Mouse (Mus musculus) ovary, postnatal 10 days (tissue): ENCODE measurements around the gene Lgals7.

ENCODE experiments used
- DNase-seq: peaks from one replicate; pipeline ENCODE4 v3.0.0; 2022; ENCODE audit warnings: low spot score

The Lgals7 gene

GRCm38 (mm10) chr7:28863540-28863939 is at the start of gene Lgals7:
TSS of gene Lgals7 (plus strand) at chr7:28863853.
- no peak for DNase-seq

DNA sequence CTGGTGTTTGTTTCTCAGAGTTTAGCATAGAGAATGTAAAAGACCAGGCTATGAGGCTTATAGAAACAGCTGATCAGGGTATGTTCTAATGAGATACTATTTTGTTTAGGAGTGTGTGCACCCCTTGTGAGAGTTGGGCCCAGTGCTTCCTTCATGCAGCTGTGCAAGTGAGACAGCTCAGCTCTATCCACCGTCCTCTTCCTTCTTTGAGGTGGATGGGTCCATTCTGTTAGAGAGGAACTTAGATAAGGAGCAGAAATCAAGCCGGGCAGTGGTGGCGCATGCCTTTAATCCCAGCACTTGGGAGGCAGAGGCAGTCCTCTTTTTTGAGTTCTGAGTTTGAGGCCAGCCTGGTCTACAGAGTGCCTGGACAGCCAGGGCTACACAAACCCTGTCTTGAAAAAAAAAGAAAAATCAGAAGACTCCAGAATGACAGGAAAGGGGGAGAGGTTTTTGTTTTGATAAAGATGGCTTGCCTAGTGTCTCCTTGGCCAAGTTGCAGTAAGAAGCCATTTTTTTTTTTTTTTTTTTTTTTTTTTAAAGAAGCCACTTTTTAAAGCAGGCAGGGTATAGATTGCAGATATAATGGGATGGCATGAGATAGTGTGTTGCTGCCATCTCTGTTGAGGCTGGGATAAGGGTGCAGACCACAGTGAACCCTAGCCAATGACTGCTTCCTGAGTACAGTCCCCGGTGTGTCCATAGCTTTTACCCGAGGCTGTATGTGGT is 49.2 kb upstream of the Lgals7 start:
- no peak for DNase-seq

GRCm38 (mm10) chr7:28815230-28815629 is 48.4 kb upstream of the Lgals7 start:
- DNase-seq = no peak

GRCm38 (mm10) chr7:28816201-28816600 is 47.5 kb upstream of the Lgals7 start:
- no peak for DNase-seq

- no peak for DNase-seq
Measured at GRCm38 (mm10) chr7:28816920-28817319, 46.7 kb upstream of the Lgals7 start.

- no peak for DNase-seq
Measured at GRCm38 (mm10) chr7:28817524-28817923, 46.1 kb upstream of the Lgals7 start.

DNA sequence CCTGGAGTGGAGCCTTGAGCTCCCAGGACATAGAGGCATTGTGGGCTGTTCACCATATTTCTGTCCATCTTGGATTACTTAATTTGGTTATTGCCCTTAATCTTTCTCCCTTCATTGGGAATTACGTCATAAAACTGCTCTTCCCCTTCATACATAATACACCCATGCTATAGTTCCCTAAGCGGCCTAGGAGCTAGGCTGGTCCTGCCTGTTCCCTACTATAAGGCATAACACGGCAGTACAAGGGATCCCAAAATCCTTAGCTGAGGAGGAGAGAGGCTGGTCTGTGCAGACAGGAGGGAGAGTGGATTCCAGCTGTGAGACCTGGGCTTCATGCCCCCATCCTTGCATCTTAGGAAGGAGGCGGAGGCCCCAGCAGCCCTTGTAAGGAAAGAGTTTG is 45.7 kb upstream of the Lgals7 start:
- no peak for DNase-seq

- DNase-seq = no peak
Measured at GRCm38 (mm10) chr7:28818436-28818835, 45.2 kb upstream of the Lgals7 start.

DNA sequence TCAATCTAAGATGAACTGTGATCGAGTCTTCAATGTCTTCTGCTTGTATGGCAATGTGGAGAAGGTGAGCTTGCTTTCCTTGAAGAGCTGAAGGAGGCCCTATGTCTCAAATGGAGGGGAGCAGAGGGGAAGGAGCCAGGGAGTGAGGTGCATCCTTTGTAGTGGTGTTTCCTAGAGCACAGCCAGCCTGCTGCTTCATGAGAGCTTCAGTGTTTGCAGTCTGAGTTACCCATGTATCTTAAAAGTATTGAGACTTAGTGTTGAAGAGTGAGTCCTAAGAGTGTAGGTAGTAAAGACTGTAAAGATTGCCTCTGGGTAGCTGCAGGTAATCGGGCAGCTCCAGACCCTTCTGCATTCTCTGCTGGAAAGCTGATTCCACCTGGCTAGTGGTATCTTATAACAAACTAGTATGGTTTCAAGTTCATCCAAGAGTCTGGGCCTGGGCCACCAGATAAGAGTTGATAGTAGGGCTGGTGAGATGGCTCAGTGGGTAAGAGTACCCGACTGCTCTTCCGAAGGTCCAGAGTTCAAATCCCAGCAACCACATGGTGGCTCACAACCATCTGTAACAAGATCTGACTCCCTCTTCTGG is 44.7 kb upstream of the Lgals7 start:
- no peak for DNase-seq

DNA sequence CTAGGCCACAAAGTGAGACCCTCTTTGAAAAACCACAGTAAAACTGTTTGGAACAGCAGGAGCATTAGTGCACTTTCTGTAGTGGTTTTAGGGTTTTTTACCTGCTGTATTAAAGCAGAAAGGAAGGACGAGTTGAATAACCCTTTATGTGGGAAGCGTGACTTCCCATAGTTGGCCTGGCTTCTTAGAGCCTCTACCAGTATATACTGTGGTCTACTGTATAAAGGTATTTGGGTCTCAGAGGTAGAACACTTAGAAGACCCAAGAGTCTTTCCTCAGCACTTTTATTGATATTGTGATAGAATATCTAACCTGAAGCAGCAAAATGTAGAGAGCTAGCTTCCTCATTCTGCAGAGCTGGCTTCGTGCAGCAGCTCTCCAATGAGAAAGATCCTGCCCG is 44.1 kb upstream of the Lgals7 start:
- DNase-seq = no peak

DNA sequence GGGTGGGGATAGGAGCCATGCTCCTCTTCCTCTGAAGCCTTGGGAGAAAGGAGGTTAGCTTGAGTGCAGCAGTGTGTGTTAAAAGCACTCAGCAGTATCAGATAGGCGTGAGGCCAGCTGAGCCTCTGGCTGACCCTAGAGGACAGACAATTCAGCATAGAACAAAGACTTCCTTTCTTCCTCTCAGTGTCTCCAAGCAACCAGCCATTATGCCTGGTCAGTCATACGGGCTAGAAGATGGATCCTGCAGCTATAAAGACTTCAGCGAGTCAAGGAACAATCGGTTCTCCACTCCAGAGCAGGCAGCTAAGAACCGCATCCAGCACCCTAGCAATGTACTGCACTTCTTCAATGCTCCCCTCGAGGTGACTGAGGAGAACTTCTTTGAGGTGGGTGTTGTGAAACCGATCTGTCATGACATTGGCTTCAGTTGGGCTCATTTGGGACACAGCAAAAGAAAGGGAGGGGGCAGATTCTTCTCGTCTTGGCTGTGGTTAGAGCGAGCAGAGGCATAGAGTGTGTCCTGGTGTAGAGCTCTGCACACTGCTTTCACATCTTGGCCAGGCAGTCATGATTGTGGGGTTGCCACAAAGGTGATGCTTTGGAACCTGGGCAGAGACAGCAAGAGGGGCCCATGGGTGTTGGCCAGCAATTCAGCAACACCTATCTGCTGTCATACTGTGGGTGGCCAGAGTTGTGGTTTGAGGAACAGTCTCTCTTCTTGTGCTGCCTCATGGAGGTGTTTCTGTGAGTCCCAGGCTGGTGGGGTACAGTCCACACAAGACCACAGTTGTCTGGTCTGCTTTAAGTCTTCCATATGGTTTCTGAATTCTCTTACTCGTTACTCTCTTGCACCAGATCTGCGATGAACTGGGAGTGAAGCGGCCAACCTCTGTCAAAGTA is 43.0 kb upstream of the Lgals7 start:
- no peak for DNase-seq

- no peak for DNase-seq
Measured at GRCm38 (mm10) chr7:28821261-28821831, 42.3 kb upstream of the Lgals7 start.

DNA sequence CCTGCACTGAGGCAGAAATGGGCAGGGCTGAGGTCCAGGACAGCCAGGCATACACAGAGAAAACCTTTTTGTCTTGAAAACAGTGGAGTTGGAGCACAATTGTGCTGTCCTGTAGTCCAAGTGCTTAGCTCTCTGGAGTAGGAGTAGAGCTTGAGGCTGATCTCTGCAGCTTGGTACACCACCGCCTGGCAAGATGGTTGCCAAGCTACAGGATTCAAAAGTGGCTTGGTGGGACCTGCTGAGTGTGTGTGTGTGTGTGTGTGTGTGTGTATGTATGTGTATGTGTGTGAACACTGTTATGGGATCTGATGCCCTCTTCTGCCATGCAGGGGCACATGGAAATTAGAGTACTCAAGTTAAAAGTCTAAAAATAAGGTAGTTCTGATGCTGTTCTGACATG is 41.1 kb upstream of the Lgals7 start:
- DNase-seq = no peak

DNA sequence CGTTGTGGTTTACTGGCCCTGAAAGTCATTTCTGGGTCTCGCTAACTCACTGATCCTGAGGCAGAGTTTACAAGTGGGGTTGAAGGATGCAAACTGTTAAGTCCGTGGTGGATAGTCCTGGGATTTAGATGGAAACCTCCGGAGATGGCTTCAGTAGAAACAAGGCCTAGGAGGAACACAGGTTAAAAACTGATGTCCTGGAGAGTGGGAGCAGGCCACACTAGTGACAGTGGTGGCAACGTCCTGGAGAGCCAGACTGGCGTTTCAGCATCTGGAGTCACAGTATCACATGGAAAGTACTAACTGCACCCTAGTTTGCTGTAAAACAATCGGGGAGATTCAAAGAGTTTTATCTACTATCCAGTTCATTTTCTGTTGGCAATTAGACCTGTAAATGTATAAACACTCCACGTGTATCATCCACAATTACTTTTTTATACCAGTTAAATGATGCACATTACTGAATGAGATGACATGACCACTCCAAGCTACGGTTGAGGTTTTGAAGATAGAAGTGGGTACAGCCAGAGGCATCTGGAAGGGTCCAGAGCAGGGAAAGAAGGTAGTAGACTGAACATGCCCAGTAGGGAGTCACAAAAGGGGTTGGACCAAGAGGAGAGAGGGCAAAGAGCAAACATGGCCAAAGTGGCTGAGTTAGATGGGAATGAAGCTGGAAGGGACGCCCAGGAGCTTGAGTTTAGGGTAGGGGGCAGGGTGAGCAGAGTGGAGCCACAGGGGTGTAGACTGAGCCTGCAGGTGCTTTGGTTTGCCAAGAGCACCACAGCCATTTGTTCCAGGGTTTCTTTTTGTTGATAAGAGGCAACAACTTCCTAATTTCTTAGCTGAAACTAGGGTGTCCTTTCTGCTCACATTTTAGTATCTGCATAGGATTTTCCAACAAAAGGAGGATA is 40.4 kb upstream of the Lgals7 start:
- DNase-seq = no peak

- no peak for DNase-seq
Measured at GRCm38 (mm10) chr7:28823932-28824331, 39.7 kb upstream of the Lgals7 start.

GRCm38 (mm10) chr7:28824941-28825685 is 38.5 kb upstream of the Lgals7 start, which contains the start of gene Ech1:
TSS of gene Ech1 (plus strand) at chr7:28825217.
- peak; percentile 81 for DNase-seq

GRCm38 (mm10) chr7:28825686-28826401 is 37.8 kb upstream of the Lgals7 start:
- DNase-seq = no peak

- DNase-seq = no peak
Measured at GRCm38 (mm10) chr7:28826402-28826772, 37.3 kb upstream of the Lgals7 start.

DNA sequence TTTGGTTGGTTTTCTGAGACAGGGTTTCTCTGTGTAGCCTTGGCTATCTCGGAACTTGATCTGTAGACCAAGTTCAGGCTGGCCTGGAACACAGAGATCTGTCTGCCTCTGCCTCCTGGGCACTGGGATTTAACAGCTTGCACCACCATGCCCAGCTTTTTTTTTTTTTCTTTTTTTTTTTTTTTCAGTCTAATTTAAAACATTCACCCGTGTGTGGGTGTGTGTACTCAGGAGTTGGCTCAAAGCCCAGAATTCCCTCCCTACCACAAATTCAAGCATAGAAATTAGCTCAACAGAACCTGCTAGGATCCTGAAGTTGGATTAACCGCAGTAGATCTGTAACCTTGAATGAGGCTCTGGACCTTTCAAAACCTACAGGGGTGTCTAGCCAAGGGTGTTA is 36.3 kb upstream of the Lgals7 start:
- no peak for DNase-seq

DNA sequence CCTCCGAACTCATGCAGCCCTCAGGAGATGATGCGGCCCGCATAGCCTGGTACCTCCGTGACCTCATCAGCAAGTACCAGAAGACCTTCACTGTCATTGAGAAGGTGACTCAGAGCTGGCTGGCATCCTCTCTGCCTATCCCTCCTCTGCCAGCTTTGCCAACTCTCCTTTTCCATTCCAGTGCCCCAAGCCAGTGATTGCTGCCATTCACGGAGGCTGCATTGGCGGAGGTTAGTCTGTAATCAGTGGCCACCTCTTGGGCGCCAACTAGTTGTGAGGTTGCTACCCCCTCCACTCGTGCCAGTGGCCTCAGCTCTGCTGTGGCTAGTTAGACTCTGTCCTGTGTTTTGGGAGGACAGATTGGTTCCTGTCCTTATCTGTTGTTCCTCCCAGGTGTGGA is 33.8 kb upstream of the Lgals7 start:
- DNase-seq = no peak
